Mouse (Mus musculus): Measurements from ENCODE around the gene Setd5.

GRCm38 (mm10) chr6:113184163-113184562, 107.0 kb downstream of the Setd5 start:
- TF ChIP-seq POLR2A (IDR thresholded peaks at IDR 0.05; ENCODE audit: control insufficient read depth, low read depth, low read length) (no peak), CTCF (IDR thresholded peaks at IDR 0.05; ENCODE audit: control insufficient read depth, insufficient read depth, insufficient replicate concordance, low read depth, low read length) (no peak)

All from testis, adult 2 months (tissue).